In genomic region chr2:31130815-31131299, GRCm38 (mm10) we compare ENCODE assay signal across 8 mouse cellular contexts. TPM values are rescaled to one million over a fixed set of nuclear protein-coding genes. Genes with fewer than 3 reads are reported as not detected.
DNase-seq lines count a peak whose midpoint lies in the region; ATAC-seq lines count a peak whose summit lies in the region.

No protein-coding gene starts in this region.

- no peak overlapping the region for H3K4me3 ChIP-seq in kidney, embryonic 14.5 days (ENCODE audit: low read length)
- H3K4me3 ChIP-seq in limb, embryonic 10.5 days: no peak overlapping the region

- peaks cover 35% of the 10 kb centered on the region for H3K4me1 ChIP-seq in kidney, embryonic 14.5 days (ENCODE audit: control insufficient read depth, insufficient read depth, low read length)
- H3K4me1 ChIP-seq in limb, embryonic 10.5 days: peaks cover 48% of the 10 kb centered on the region

- H3K27me3 ChIP-seq in kidney, embryonic 14.5 days (ENCODE audit: control insufficient read depth, insufficient read depth, low read length): no peaks in the 10 kb centered on the region
- no peaks in the 10 kb centered on the region for H3K27me3 ChIP-seq in limb, embryonic 10.5 days (ENCODE audit: low read depth, poor library complexity, severe bottlenecking)

- no peak for ATAC-seq in kidney, embryonic 14.5 days (ENCODE audit: low FRiP score, low TSS enrichment)

- no peak for DNase-seq in kidney, adult 11 months
- peak; percentile 87 for DNase-seq in ZHBTc4 (ENCODE audit: low read depth, low spot score)
- DNase-seq in limb, embryonic 10.5 days (ENCODE audit: low spot score): no peak
- peak; percentile 62 to 77 for DNase-seq in thymus, adult 18-20 months
- DNase-seq in ovary, postnatal 14 days (ENCODE audit: low spot score): no peak
- DNase-seq in left cerebral cortex, postnatal 14 days (ENCODE audit: low spot score in 2 of 2): no peak
- no peak for DNase-seq in layer of hippocampus, postnatal 10 days (ENCODE audit: low spot score in 2 of 2)

- H3K27ac ChIP-seq in kidney, embryonic 14.5 days (ENCODE audit: low read depth, low read length): peak overlapping the region; percentile 39; the same call in 1 of the 2 replicates
- 0 out of 2 replicates have a peak overlapping the region, but pooled peaks have one; percentile 20 for H3K27ac ChIP-seq in limb, embryonic 10.5 days

- H3K36me3 ChIP-seq in kidney, embryonic 14.5 days (ENCODE audit: control insufficient read depth, insufficient read depth, low read length): no peaks in the 10 kb centered on the region
- H3K36me3 ChIP-seq in limb, embryonic 10.5 days: no peaks in the 10 kb centered on the region

- 76% methylated on average over 8 of the region's 8 CpGs for WGBS in kidney, embryonic 14.5 days
- WGBS in limb, embryonic 10.5 days: 78% methylated on average over 8 of the region's 8 CpGs

- no peak overlapping the region for H3K4me2 ChIP-seq in kidney, embryonic 14.5 days (replicated peaks; ENCODE audit: low read depth, low read length)

- H3K9me3 ChIP-seq in kidney, embryonic 14.5 days (ENCODE audit: control insufficient read depth, low read length): no peaks in the 10 kb centered on the region
- H3K9me3 ChIP-seq in limb, embryonic 10.5 days (replicated peaks): no peaks in the 10 kb centered on the region

- intact Hi-C loops in left cerebral cortex, postnatal 14 days (cut with DNase I): no loop called here

- H3K9ac ChIP-seq in kidney, embryonic 14.5 days (ENCODE audit: low read depth, low read length): no peak overlapping the region

RNA-seq across cellular contexts. Expression of gene Fnbp1, which starts 11.0 kb away (rescaled TPM):
- 12.2 and 24.1 TPM in 2 replicates for polyA plus RNA-seq in kidney, embryonic 14.5 days (2014; fragmentation: Nextera tagmentation; extraction: Ambion mirVana)
- polyA plus RNA-seq in limb, embryonic 10.5 days (2016; fragmentation: Nextera tagmentation; extraction: Ambion mirVana): 11.4 and 14.6 TPM in 2 replicates
- 10 to 100 TPM; 73.0 to 74.2 TPM for total RNA-seq in left cerebral cortex, postnatal 14 days (2021)
- total RNA-seq in layer of hippocampus, postnatal 10 days (2021): 10 to 100 TPM; 90.2 to 99.0 TPM

RNA-seq across cellular contexts. Expression of gene Gpr107, which starts 21.3 kb away (rescaled TPM):
- polyA plus RNA-seq in kidney, embryonic 14.5 days (2014; fragmentation: Nextera tagmentation; extraction: Ambion mirVana): 26.6 and 27.5 TPM in 2 replicates
- 29.0 and 38.0 TPM in 2 replicates for polyA plus RNA-seq in limb, embryonic 10.5 days (2016; fragmentation: Nextera tagmentation; extraction: Ambion mirVana)
- 10 to 100 TPM; 51.1 to 52.3 TPM for total RNA-seq in left cerebral cortex, postnatal 14 days (2021)
- 10 to 100 TPM; 50.7 to 54.5 TPM for total RNA-seq in layer of hippocampus, postnatal 10 days (2021)

Comparison
In these comparisons a context has a peak if more than half of its experiments do, and no peak if none do; other contexts are left out.
1. DNase-seq: peak in ZHBTc4 (single experiment) and thymus, adult 18-20 months (2 of 2); none in kidney, adult 11 months (single experiment), limb, embryonic 10.5 days (single experiment), ovary, postnatal 14 days (single experiment), left cerebral cortex, postnatal 14 days (0 of 2) and layer of hippocampus, postnatal 10 days (0 of 2).